7 mouse cellular contexts compared by ENCODE assay signal in genomic region chr3:123508056-123508674, GRCm38 (mm10).
DNase-seq lines count a peak whose midpoint lies in the region; ATAC-seq lines count a peak whose summit lies in the region.

No protein-coding gene starts in this region.

- intact Hi-C loops in left cerebral cortex, postnatal 36 days (cut with DNase I), result loop anchor here (2.0 to 5.0 kb wide), 2 partner anchors 61 to 123 kb away; partner anchors contain the start of gene Prss12

- H3K27me3 ChIP-seq in intestine, embryonic 16.5 days (replicated peaks; ENCODE audit: control insufficient read depth, insufficient read depth, low read length), result no peaks in the 10 kb centered on the region
- H3K27me3 ChIP-seq in midbrain, embryonic 11.5 days (ENCODE audit: control insufficient read depth, insufficient read depth, low read length), result no peaks in the 10 kb centered on the region

- no peaks in the 10 kb centered on the region for H3K9me3 ChIP-seq in intestine, embryonic 16.5 days (ENCODE audit: control insufficient read depth, low read length)
- no peaks in the 10 kb centered on the region for H3K9me3 ChIP-seq in midbrain, embryonic 11.5 days (ENCODE audit: control insufficient read depth, low read length)

- peak; percentile 96 for ATAC-seq in intestine, embryonic 16.5 days
- peak; percentile 98 for ATAC-seq in midbrain, embryonic 11.5 days (ENCODE audit: low FRiP score)

- H3K27ac ChIP-seq in intestine, embryonic 16.5 days (ENCODE audit: low read length), result peak overlapping the region; percentile 100
- peak overlapping the region; percentile 97 for H3K27ac ChIP-seq in midbrain, embryonic 11.5 days (ENCODE audit: low read depth, low read length)

- peaks cover 5% of the 10 kb centered on the region; the same call in 1 of the 2 replicates for H3K36me3 ChIP-seq in intestine, embryonic 16.5 days (ENCODE audit: control insufficient read depth, insufficient read depth, low read length)
- no peaks in the 10 kb centered on the region for H3K36me3 ChIP-seq in midbrain, embryonic 11.5 days (ENCODE audit: control insufficient read depth, insufficient read depth, low read length)

- H3K4me3 ChIP-seq in intestine, embryonic 16.5 days (ENCODE audit: low read length), result peak overlapping the region; percentile 72
- peak overlapping the region; percentile 83 for H3K4me3 ChIP-seq in midbrain, embryonic 11.5 days (ENCODE audit: low read depth, low read length)

- DNase-seq in adrenal gland, adult 8-10 months, result peak; percentile 98
- peak; percentile 100 for DNase-seq in embryo, embryonic 9.5 days (ENCODE audit: extremely low spot score)
- peak; percentile 97 to 99 for DNase-seq in gastrocnemius, postnatal 4 days (ENCODE audit: low spot score in 2 of 2)
- peak; percentile 98 to 99 for DNase-seq in left cerebral cortex, postnatal 36 days (ENCODE audit: low spot score in 2 of 2)
- peak; percentile 100 for DNase-seq in midbrain, embryonic 11.5 days (ENCODE audit: low spot score, missing footprints)
- peak; percentile 100 for DNase-seq in skeletal muscle tissue, adult 2 months (ENCODE audit: low read depth, low spot score)

- WGBS in intestine, embryonic 16.5 days, result under 1% methylated on average over 53 of the region's 53 CpGs
- 0% methylated on average over 53 of the region's 53 CpGs for WGBS in midbrain, embryonic 11.5 days

- H3K4me1 ChIP-seq in intestine, embryonic 16.5 days (ENCODE audit: control insufficient read depth, insufficient read depth, low read length), result peaks cover 13% of the 10 kb centered on the region
- peaks cover 7% of the 10 kb centered on the region for H3K4me1 ChIP-seq in midbrain, embryonic 11.5 days (ENCODE audit: control insufficient read depth, insufficient read depth, low read length)

- peak overlapping the region; percentile 66 for H3K4me2 ChIP-seq in intestine, embryonic 16.5 days (ENCODE audit: low read depth, low read length)
- H3K4me2 ChIP-seq in midbrain, embryonic 11.5 days, result peak overlapping the region; percentile 57

- H3K9ac ChIP-seq in intestine, embryonic 16.5 days (ENCODE audit: low read depth, low read length), result peak overlapping the region; percentile 92
- H3K9ac ChIP-seq in midbrain, embryonic 11.5 days (ENCODE audit: low read length), result peak overlapping the region; percentile 88

Comparison
In these comparisons a context has a peak if more than half of its experiments do, and no peak if none do; other contexts are left out.
1. Peak in every context shown above with its lines: DNase-seq, ATAC-seq, H3K4me3 ChIP-seq and H3K27ac ChIP-seq.